Mouse (Mus musculus) olfactory bulb, adult 2 months (tissue): ENCODE measurements around the gene Zmynd11. TPM values are rescaled to one million over a fixed set of nuclear protein-coding genes. Genes with fewer than 3 reads are reported as not detected.
A peak's percentile ranks its signal among the peaks of the same experiment; 100 is the strongest.

Source experiments
- H3K27ac ChIP-seq: fragments of 200-500 bp; 2 replicates; pipeline ENCODE4 v1.5.1; 2012; ENCODE audit warnings: low read depth, low read length; ENCODE audit not compliant: insufficient read depth
- H3K4me1 ChIP-seq: fragments of 200-500 bp; 2 replicates; pipeline ENCODE4 v1.6.1; 2012; ENCODE audit warnings: low read length; ENCODE audit not compliant: control insufficient read depth, insufficient read depth
- H3K4me3 ChIP-seq: fragments of 200-500 bp; 2 replicates; pipeline ENCODE4 v1.5.1; 2012; ENCODE audit warnings: mild to moderate bottlenecking, low read depth, low read length, moderate library complexity; ENCODE audit not compliant: insufficient read depth
- CTCF ChIP-seq: fragments of 200-500 bp; IDR thresholded peaks from 2 replicates; pipeline ENCODE4 v1.5.1; 2012; ENCODE audit warnings: low read depth, mild to moderate bottlenecking, low read length, moderate library complexity; ENCODE audit not compliant: insufficient read depth
- POLR2A ChIP-seq: fragments of 200-500 bp; IDR thresholded peaks from 2 replicates; pipeline ENCODE4 v1.6.1; 2012; ENCODE audit warnings: mild to moderate bottlenecking, low read depth, low read length, moderate library complexity; ENCODE audit not compliant: insufficient read depth
- WGBS: fragments of 180-500 bp; shearing (Covaris S2); methylation state at CpG from one replicate; pipeline ENCODE4 v1.1.7; 2018; 5-methylcytosine and 5-hydroxymethylcytosine counted together
- polyA plus RNA-seq: library from polyadenylated mRNA; stranded (reverse); fragments of >200 nt; gene quantifications from 2 replicates; pipeline ENCODE4 v1.2.4, GENCODE M21; 2012; ENCODE audit warnings: low replicate concordance; ENCODE audit not compliant: missing spikeins, insufficient read depth, insufficient read length

Zmynd11 gene
- 105 and 373 TPM in 2 replicates for polyA plus RNA-seq

DNA sequence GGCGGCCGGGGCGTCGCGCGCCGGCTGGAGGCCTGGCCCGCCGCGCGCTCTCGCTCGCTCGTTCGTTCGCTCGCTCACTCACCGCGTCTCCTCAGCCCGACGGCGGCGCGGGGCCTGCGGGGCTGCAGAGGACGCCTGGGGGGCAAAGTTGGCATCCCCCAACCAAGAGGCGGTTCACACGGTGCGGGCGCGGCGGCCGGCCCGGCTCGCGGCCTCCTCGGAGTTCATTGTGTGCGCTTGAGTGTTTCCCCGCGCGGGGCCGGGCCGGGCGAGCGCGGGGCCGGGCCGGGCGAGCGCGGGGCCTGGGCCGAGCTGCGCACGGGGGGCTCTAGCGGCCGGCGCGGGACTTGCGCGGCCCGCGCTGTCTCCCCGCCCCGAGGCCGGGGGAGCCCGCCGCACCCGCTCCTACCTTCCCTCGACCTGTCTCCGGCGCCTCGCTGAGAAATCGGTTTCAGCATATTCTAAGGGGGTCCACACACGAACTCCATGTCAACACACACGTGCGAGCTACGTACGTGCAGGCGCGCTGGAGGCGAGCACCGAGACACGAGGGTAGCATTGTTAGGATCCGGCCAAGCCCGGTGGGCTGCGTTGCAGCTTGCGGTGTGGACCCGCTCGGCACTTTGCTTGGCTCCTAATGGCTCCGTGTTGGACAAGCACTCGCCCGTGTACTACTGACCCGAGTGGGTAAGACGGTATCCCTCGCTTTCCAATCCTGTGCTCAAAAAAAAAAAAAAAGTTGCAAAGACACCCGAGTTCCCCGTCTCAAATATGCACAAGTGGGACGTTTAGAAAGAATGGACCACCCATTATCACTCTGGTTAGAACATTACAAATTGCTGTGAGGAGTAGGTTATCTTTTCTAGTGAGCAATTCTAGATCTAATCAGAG is at the start of gene Zmynd11:
Gene Zmynd11, minus strand, starts transcription at position 685 of the 891 bp plus-strand sequence.
- WGBS = under 1% methylated on average over 98 of the region's 98 CpGs
- TF ChIP-seq CTCF (no peak), POLR2A (no peak)
- H3K27ac ChIP-seq = peak within 1 kb of the TSS; percentile 73
- 0 out of 2 replicates have a peak, but pooled peaks cover 1% of the 10 kb centered on the region for H3K4me1 ChIP-seq
- peak within 1 kb of the TSS; percentile 64 for H3K4me3 ChIP-seq

DNA sequence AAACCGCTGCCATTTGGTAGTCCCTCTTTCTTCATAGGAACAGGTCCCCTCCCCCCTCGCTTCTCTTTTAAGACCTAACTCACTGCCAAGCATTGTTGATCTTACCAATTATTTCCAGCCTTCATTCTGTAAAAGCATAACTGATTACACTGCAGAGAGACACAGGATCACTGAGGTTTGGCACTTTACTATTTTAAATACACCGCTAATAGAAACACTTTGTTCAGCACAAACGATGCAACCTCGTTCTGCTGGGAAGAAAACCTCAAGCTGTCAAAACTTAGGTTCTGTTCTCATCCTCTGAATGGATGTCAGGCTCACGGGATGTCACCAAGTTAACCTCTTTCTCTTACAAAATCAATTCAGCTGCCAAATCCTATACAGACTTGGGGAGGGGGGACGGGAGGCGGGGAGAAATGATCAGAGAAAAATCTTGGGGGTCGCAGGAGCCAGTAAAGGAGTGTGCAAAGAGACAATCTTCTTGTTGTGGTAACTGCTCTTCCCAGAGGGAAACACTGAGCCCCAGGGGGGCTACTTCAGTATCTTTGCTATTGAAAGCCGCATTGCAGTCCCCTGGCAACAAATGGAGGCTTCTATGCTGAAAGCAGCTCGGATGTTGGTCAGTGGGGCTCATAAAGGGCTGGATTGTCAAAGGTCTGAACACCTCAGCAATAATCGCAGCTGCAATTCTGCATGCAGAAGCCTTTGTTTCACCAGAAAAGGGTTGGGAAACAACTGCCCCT is 30.9 kb upstream of the Zmynd11 start:
- H3K4me3 ChIP-seq = peak overlapping the region; percentile 45
- TF ChIP-seq CTCF (no peak), POLR2A (no peak)
- no peak overlapping the region for H3K27ac ChIP-seq
- 2% methylated on average over 12 of the region's 12 CpGs for WGBS
- peaks cover 6% of the 10 kb centered on the region for H3K4me1 ChIP-seq

DNA sequence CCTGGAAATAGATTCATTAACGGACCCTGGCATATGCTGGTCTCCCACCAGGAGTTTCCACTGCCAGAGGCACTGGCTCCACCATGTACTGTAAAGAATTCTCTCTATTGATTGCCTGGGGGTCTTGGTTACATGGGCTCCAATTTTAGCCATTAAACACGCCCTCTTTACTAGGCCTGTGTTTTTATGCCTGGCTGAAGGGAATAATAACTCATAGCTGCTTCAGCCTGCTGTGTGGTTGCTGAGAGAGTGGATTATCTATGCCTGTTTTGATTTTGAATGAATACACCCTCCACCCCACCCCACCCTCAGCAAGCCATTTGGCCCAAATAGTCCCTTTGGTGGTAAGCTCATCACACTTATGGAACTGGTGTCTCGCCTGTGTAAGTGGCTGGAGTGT is 20.9 kb upstream of the Zmynd11 start:
- Histone ChIP-seq H3K27ac (no peak overlapping the region), H3K4me3 (no peak overlapping the region), H3K4me1 (no peaks in the 10 kb centered on the region)
- no peak for TF ChIP-seq CTCF
- TF ChIP-seq POLR2A = no peak
- 66% methylated on average over 3 of the region's 3 CpGs for WGBS

DNA sequence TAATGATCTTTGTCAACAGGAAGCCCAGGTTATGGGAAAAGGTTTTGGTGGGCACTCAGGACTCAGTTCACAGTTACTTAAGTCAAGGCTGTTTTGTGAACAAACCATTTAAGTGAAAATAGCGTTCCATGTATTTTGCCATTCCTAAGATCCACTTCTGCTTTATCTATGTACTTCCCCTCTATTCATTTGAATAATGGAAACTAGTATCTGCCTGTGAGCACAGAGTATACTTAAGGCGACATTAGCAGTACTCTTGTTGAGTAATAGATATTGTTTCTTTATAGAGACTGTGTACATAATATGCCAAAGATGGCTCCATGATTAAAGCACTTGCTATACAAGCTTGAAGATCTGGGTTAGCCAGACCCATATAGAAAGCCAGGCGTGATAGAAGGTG is 18.6 kb upstream of the Zmynd11 start:
- Histone ChIP-seq H3K4me3 (no peak overlapping the region), H3K4me1 (no peaks in the 10 kb centered on the region), H3K27ac (no peak overlapping the region)
- TF ChIP-seq CTCF (no peak), POLR2A (no peak)
- 85% methylated on average over 3 of the region's 3 CpGs for WGBS

DNA sequence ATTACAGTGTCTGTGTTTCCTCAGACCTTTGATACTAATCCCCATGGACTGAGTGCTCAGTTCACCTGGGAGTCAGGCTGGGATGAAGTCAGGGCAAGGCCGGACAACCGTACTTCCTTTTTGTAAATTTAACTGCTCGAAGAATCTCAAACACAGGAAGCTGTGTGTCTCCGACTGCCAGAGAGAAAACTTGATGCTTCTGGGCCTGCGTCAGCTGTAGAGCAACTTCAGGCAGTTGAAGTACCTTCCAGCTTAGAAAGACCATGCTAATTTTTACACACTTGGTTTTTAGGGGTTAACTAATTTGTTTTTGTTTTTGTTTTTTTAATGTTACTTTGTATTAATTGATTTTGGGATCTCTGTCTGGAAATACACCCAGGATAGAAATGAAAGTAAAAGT is 10.8 kb upstream of the Zmynd11 start:
- TF ChIP-seq POLR2A (no peak), CTCF (no peak)
- 78% methylated on average over 5 of the region's 5 CpGs for WGBS
- Histone ChIP-seq H3K4me1 (no peaks in the 10 kb centered on the region), H3K4me3 (no peak overlapping the region), H3K27ac (no peak overlapping the region)

DNA sequence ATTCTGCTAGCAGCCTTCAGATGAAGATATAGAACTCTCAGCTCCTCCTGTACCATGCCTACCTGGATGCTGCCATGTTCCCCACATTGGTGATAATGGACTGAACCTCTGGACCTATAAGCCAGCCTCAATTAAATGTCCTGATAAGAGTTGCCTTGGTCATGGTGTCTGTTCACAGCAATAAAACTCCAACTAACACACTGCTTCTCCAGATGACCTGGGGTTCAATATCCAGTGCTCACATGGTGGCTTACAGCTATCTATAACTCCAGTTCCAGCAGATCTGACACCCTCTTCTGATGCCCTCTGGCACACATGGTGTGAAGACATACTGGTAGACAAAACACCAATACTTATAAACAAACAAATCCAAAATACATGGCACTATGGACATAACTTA is 8.9 kb upstream of the Zmynd11 start:
- no peak overlapping the region for H3K27ac ChIP-seq
- H3K4me1 ChIP-seq = no peaks in the 10 kb centered on the region
- H3K4me3 ChIP-seq = no peak overlapping the region
- TF ChIP-seq CTCF = no peak

DNA sequence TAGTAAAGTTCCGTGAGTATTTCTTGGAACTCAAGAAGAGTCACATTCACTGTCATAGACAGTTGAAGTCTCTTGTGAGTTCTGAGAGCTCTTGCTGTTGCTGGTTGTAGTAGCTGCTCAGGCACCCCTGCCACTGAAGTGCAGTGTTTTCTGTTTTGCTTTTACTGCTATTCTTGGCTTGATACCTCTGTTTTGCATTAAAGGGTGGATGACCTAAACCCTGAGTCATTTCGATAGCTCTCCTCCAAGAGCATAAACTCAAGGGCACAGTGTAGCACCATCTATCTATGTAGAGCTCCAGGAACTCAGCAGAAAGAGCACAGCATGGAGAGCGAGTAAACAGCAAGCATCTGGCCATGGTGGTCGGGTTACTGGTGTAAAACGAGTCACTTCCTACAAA is 2.1 kb upstream of the Zmynd11 start:
- Histone ChIP-seq H3K4me3 (no peak overlapping the region), H3K27ac (no peak overlapping the region), H3K4me1 (no peaks in the 10 kb centered on the region)
- TF ChIP-seq POLR2A (no peak), CTCF (no peak)
- WGBS = 73% methylated on average over 5 of the region's 5 CpGs

DNA sequence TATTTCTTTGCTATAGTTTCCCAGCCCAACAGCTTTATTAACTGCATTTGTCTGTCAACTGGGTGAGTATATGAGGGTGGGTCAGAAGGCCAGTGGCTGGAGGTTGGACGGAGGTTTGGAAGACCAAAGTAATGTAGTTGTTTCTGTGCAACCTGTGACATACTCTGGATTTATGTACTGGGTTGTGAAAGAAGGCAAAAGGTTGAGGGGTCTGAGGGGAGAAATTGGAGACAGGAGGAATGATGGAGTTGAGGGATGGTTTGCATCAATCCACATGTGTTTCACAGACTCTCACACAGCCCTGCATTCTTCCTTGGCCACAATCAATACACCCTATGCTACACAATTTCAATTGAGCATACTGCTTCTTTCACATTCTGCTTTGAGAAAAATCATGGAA is 1.4 kb upstream of the Zmynd11 start:
- Histone ChIP-seq H3K4me1 (no peaks in the 10 kb centered on the region), H3K4me3 (no peak overlapping the region), H3K27ac (no peak overlapping the region)
- TF ChIP-seq POLR2A (no peak), CTCF (no peak)
- WGBS = 98% methylated on average over 1 of the region's 1 CpGs

DNA sequence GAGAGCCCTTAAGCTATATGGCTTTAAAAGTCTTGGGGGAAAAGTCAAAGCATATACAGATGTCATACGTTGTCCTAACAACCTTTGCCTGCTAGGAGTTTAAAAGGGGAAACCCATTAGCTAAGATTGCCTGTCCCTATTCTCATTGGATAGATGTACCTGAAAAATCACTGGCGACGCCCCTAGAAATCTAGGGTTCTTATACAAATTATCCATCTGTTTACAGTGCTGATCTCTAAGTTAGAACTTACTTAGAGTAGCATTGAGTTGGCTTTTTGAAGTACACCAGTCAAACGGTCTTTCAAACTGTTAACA is 364 bp upstream of the Zmynd11 start:
- Histone ChIP-seq H3K4me1 (no peaks in the 10 kb centered on the region), H3K27ac (no peak overlapping the region), H3K4me3 (no peak overlapping the region)
- TF ChIP-seq CTCF (no peak), POLR2A (no peak)
- 9% methylated on average over 4 of the region's 4 CpGs for WGBS

DNA sequence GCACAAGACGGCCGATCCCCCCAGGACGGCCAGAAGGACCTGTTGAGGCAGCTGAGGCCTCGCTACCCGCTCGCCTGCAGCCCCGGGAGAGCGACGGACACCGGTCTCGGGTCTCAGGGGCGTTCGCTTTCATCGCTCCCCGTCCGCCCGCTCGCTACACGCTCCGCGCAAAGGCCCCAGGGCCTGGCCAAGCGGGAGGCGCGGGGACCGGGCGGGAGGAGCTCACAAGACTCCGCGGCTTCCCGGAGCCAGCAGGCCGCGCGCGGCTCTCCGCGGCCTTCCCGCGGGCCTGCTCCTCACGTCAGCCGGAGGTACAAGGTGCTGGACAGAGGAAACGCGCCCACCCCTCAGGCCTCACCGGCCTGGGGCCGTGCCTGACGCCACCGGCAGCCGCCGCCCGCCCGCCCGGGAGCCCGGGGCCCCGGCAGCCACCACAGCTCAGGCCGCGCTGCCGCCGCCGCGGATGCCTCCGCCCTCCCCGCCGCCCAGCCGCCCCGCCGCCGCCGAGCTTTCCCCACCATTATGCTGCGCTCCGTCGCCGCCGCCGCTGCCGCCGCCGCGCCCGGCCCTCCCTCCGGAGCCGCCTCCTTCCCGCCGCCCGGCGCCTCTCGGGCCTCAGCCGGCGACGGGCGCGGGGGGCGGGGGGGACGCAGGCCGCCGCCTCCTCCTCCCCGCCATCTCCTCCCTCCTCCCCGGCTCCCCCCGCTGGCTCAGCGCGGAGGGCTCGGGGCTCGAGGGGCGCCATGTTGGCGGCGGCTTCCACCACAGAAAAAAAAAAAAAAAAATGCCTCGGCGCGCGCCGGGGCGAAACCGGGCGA is 1.1 kb downstream of the Zmynd11 start:
- Histone ChIP-seq H3K27ac (peak overlapping the region; percentile 75), H3K4me1 (0 out of 2 replicates have a peak, but pooled peaks cover 2% of the 10 kb centered on the region), H3K4me3 (peak overlapping the region; percentile 64)
- 1% methylated on average over 95 of the region's 111 CpGs for WGBS
- TF ChIP-seq POLR2A = peak; percentile 78
- no peak for TF ChIP-seq CTCF
